Mouse (Mus musculus) megakaryocyte, embryonic 14.5 days (primary cell): ENCODE measurements around the gene Rere. TPM values are rescaled to one million over a fixed set of nuclear protein-coding genes. Genes with fewer than 3 reads are reported as not detected.
"Not testable (repeated sequence)": the region's sequence is repeated elsewhere in the genome, so short reads cannot be mapped to it uniquely, and the experiment has no call there.

ENCODE experiments used
- H3K27me3 ChIP-seq: replicated peaks from 2 replicates; pipeline ENCODE3; 2012; ENCODE audit warnings: inconsistent platforms
- H3K36me3 ChIP-seq: replicated peaks from 2 replicates; pipeline ENCODE3; 2012; ENCODE audit warnings: low read length, inconsistent platforms, mixed read lengths
- H3K4me1 ChIP-seq: 2 replicates; pipeline ENCODE4 v1.6.1; 2012; ENCODE audit warnings: inconsistent platforms
- H3K4me3 ChIP-seq: replicated peaks from 2 replicates; pipeline ENCODE3; 2012; ENCODE audit warnings: moderate library complexity, mild to moderate bottlenecking, inconsistent platforms
- H3K9me3 ChIP-seq: 2 replicates; pipeline ENCODE4 v1.6.1; 2012; ENCODE audit warnings: inconsistent platforms
- FLI1 ChIP-seq: IDR thresholded peaks from 2 replicates; pipeline ENCODE4 v1.6.1; 2012; ENCODE audit warnings: low read length, inconsistent platforms, mixed read lengths
- GATA1 ChIP-seq: IDR thresholded peaks from 3 replicates; pipeline ENCODE4 v1.6.1; 2012; ENCODE audit warnings: mixed read lengths, low read length, inconsistent platforms, borderline replicate concordance
- polyA plus RNA-seq: library from polyadenylated mRNA; stranded (reverse); fragments of >175 nt; gene quantifications from 2 replicates; pipeline ENCODE4 v1.2.3, GENCODE M21; 2012; ENCODE audit warnings: low replicate concordance; ENCODE audit not compliant: insufficient read depth

Gene Rere
- polyA plus RNA-seq, 1 experiment, result 39.0 TPM

DNA sequence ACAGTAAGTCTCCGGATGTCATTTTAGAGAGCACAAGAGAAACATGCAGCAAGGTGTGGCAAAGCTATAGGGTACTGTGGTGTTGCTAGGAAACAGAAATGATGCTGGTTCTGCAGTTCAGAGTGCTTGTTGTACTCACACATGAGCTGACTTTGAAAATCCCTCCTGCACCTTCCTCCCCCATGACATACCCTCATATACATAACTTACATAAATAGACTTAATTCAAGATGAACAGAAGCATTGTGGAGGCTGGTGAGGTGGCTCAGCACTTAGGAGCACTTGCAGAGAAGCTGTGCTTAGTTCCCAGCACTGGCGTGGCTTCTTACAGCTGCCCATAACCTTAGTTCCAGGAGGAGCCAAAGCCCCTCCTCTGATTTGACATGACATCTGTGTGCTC, 228.6 kb downstream of the Rere start:
- Histone ChIP-seq H3K27me3 (no peaks in the 10 kb centered on the region), H3K4me3 (no peak overlapping the region), H3K36me3 (peaks cover 56% of the 10 kb centered on the region), H3K9me3 (no peaks in the 10 kb centered on the region), H3K4me1 (peaks cover 31% of the 10 kb centered on the region)
- no peak for TF ChIP-seq GATA1
- no peak for TF ChIP-seq FLI1

GRCm38 (mm10) chr4:150513387-150513786, 231.9 kb downstream of the Rere start:
- not testable (repeated sequence) for H3K9me3 ChIP-seq, H3K4me3 ChIP-seq, H3K27me3 ChIP-seq
- Histone ChIP-seq H3K4me1 (peaks cover 47% of the 10 kb centered on the region), H3K36me3 (peaks cover 47% of the 10 kb centered on the region)

DNA sequence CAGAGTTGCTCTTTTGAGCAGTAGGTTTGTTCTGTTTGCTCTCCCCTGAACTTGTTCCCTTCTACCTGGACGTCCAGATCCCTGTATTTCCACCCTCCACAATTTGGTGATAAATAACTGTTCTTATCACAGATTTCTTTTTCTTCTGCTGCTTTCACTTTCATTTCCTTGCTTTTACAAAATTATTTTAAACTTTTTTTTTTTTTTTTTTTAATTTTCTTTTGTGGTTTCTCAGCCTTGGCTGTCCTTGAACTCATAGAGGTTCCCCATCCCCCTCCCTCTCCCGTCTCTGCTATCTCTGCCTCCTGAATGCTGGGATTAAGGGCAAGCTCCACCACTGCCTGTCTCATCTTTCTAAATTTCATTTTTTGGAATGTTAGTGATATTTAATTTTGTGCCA, 234.8 kb downstream of the Rere start:
- no peak for TF ChIP-seq FLI1
- TF ChIP-seq GATA1, result no peak
- Histone ChIP-seq H3K9me3 (no peaks in the 10 kb centered on the region), H3K27me3 (no peaks in the 10 kb centered on the region), H3K4me1 (peaks cover 31% of the 10 kb centered on the region), H3K36me3 (peaks cover 30% of the 10 kb centered on the region), H3K4me3 (no peak overlapping the region)

- Histone ChIP-seq H3K36me3 (peaks cover 29% of the 10 kb centered on the region), H3K4me1 (peaks cover 31% of the 10 kb centered on the region), H3K27me3 (no peaks in the 10 kb centered on the region), H3K4me3 (no peak overlapping the region), H3K9me3 (no peaks in the 10 kb centered on the region)
- TF ChIP-seq GATA1 (no peak), FLI1 (no peak)
These were observed 235.9 kb downstream of the Rere start for GRCm38 (mm10) chr4:150517381-150517780.

- Histone ChIP-seq H3K36me3 (peaks cover 28% of the 10 kb centered on the region), H3K4me1 (peaks cover 40% of the 10 kb centered on the region), H3K4me3 (no peak overlapping the region), H3K27me3 (no peaks in the 10 kb centered on the region), H3K9me3 (no peaks in the 10 kb centered on the region)
- no peak for TF ChIP-seq FLI1
- no peak for TF ChIP-seq GATA1
These were observed 237.4 kb downstream of the Rere start for GRCm38 (mm10) chr4:150518826-150519225.

DNA sequence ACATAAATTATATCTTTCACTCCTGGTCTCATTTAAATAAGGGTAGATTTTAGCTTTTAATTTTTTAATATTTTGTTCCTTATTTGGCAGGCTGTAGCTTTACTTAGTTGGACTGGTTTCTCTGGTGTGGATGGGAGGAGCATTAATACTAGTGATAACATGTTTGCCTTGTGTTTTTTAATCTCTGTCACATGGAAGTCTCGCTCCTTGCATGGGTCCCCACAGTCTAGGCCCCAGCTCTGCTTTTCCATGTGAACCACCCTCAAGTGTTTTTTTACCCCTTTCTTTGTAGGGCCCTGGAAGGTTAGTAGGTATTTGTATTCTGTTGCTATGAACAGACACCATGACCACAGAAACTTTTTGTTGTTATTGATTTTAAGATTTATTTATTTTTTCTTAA, 238.6 kb downstream of the Rere start:
- no peak overlapping the region for H3K4me3 ChIP-seq
- peaks cover 39% of the 10 kb centered on the region for H3K36me3 ChIP-seq
- H3K9me3 ChIP-seq, result no peaks in the 10 kb centered on the region
- H3K27me3 ChIP-seq, result no peaks in the 10 kb centered on the region
- peaks cover 50% of the 10 kb centered on the region for H3K4me1 ChIP-seq
- no peak for TF ChIP-seq FLI1
- no peak for TF ChIP-seq GATA1

- peaks cover 38% of the 10 kb centered on the region for H3K4me1 ChIP-seq
- no peaks in the 10 kb centered on the region for H3K9me3 ChIP-seq
- peaks cover 54% of the 10 kb centered on the region for H3K36me3 ChIP-seq
- H3K27me3 ChIP-seq, result no peaks in the 10 kb centered on the region
- TF ChIP-seq FLI1 (no peak), GATA1 (no peak)
- no peak overlapping the region for H3K4me3 ChIP-seq
These were observed 241.0 kb downstream of the Rere start for GRCm38 (mm10) chr4:150522425-150522824.

DNA sequence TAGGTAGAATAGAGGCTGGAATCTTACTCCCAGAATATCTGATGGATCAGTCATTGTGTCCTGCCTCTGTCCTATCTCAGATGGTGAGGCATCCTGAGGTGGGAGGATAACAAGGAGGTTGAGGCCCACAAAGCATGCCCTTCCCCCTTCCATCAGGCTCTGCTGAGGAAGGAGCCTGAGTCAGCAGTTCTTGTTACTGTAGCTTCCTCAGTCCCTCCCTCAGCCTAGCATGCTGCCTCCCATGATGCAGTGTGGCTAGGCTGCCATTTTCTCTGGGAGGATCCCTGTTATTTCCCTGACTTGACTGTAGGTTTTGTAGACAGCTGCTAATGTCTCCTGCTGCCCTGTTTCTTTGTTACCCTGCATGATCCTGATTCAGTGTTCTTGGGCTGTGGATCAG, 241.9 kb downstream of the Rere start:
- Histone ChIP-seq H3K4me1 (peaks cover 36% of the 10 kb centered on the region), H3K4me3 (peak overlapping the region; percentile 55), H3K36me3 (peaks cover 58% of the 10 kb centered on the region), H3K9me3 (no peaks in the 10 kb centered on the region), H3K27me3 (no peaks in the 10 kb centered on the region)
- TF ChIP-seq FLI1, result no peak
- no peak for TF ChIP-seq GATA1

DNA sequence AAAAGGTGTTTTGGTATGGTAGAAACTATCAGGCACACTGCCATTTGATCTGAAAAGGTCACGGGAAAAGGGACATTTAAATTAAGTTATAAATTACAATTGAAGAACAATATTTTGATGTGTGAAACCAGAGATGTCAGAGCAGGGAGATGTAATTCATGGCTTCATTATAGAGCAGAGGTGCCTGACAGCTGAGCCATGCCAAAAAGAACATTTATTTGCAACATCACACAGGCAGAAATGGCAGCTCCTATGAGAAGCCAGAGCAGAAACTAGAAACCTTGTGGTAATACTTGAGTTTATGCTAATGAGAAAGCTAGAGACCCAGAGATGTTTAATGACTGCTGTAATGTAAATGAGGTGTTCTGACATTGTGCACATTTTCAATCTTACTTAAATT, 244.8 kb downstream of the Rere start:
- Histone ChIP-seq H3K9me3 (no peaks in the 10 kb centered on the region), H3K27me3 (no peaks in the 10 kb centered on the region), H3K4me3 (no peak overlapping the region), H3K4me1 (peaks cover 30% of the 10 kb centered on the region), H3K36me3 (peaks cover 69% of the 10 kb centered on the region)
- TF ChIP-seq FLI1 (no peak), GATA1 (no peak)

DNA sequence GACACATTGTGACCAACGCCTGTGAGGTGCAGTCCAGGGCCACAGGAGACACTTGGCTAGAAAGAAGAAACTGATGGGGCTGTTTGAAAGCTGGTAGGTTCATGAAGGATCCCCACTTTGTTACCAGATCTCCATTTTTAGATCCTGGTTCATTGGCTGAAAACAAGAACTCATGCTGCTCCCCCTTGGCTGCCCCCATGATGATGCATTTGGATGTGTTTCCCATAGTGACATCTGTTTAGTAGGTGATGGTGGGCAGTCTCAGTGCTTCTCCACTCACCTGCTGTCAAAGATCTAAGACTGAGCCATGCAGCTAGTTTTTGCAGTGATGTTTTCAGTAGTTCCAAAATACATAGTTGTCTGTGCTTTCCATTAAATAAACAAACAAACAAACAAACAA, 247.0 kb downstream of the Rere start:
- Histone ChIP-seq H3K27me3 (no peaks in the 10 kb centered on the region), H3K9me3 (no peaks in the 10 kb centered on the region), H3K4me1 (peaks cover 24% of the 10 kb centered on the region), H3K36me3 (peaks cover 69% of the 10 kb centered on the region), H3K4me3 (no peak overlapping the region)
- TF ChIP-seq FLI1 (no peak), GATA1 (no peak)

DNA sequence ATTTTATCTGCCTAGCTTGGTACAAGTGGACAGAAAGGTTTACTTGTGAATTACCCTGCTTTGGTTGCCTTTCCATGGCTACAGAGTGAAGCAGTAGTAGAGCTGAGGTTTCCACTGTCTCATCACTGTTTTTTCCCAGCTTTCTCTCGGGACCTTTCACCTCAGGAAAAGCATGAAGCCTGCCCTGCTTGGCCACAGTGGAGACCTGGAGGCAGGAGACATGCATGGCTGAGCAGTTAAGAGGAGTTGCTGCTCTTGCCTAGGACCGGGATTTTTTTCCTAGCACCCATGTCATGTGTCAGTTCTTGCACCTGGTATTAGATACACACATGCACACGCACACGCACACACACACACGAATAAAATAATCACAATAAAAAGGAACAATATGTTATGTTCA, 247.4 kb downstream of the Rere start:
- TF ChIP-seq GATA1 (no peak), FLI1 (no peak)
- Histone ChIP-seq H3K27me3 (no peaks in the 10 kb centered on the region), H3K9me3 (no peaks in the 10 kb centered on the region), H3K4me3 (no peak overlapping the region), H3K4me1 (peaks cover 20% of the 10 kb centered on the region), H3K36me3 (peaks cover 65% of the 10 kb centered on the region)

DNA sequence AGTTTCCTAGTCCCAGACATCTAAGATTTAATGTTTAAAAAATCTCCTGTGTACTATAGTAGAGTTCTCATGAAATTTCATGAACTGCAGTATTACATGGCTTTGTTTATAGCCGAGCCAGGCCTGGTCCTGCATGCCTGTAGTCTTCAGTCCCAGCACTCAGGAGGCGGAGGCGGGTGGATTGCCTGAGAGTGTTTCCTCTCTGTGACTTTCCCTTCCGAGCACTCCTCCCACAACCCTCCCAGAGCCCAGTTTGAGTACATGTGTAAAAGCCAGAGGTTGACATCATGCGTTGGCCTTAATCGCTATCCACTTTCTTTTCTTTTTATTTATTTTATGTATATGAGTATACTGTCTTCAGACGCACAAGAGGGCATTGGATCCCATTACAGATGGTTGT, 250.4 kb downstream of the Rere start:
- Histone ChIP-seq H3K36me3 (peaks cover 69% of the 10 kb centered on the region), H3K4me3 (no peak overlapping the region), H3K27me3 (no peaks in the 10 kb centered on the region), H3K9me3 (no peaks in the 10 kb centered on the region), H3K4me1 (peaks cover 11% of the 10 kb centered on the region)
- TF ChIP-seq GATA1 (no peak), FLI1 (no peak)
